Mouse (Mus musculus) embryo, embryonic 9.5 days (tissue): ENCODE results near the gene Ndufb7.

Experiments used
- DNase-seq: peaks from one replicate; pipeline ENCODE4 v3.0.0-alpha.2; 2017; ENCODE audit errors: extremely low spot score

Gene Ndufb7

DNA sequence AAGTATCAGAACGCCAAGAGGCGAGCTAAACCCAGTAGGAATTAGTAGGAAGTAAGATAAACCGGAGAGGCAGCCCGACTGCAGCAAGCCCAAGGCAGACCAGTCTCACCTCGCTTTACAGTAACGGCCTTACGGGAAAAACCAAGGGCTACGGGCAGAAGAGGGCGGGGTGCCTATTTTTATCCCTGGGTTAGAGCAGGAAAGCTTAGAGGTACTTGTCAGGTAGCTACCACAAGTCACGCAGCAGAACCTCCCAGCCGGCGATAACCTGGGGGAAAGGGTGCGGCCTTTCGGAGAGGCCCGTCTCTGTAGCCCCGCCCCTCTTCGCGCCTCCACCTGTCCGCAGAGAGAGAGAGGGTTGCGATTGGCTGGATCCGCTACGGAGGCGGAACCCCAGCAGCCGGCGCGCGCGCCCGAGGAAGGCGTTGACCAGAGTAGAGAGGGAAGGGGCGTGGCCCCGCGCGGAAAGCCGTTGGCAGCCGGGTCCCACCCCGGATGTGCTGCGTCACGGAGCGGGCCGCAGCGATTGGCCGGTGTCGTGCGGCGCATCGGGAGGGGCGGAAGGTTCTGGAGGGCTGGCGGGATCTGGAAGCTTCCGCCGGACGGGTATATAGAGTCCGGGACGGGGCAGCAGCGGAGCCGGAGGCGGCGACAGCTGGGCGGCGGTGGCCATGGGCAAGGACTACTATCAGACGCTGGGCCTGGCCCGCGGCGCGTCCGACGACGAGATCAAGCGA, 41.4 kb downstream of the Ndufb7 start, which contains the start of the genes Tecr and Dnajb1:
Gene Tecr, minus strand, starts transcription at position 311 of the 737 bp plus-strand sequence.
Gene Dnajb1, plus strand, starts transcription at position 533 of the 737 bp plus-strand sequence.
- DNase-seq, result peak; percentile 99

DNA sequence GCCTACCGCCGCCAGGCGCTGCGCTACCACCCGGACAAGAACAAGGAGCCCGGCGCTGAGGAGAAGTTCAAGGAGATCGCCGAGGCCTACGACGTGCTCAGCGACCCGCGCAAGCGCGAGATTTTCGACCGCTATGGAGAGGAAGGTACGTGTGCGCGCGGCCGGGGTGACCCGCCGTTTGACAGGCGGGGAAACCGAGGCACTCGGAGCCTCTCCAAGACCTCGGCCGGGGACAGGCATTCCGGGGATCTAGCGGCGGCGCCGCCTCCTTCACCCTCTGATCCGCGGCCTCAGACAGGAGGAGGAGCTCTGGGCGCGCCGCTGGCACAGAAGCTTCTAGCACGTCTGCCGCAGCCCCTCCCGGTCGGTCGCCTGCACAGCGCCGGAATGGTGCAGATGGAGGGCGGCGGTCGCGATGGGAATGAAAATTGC, 41.9 kb downstream of the Ndufb7 start:
- DNase-seq, result no peak

DNA sequence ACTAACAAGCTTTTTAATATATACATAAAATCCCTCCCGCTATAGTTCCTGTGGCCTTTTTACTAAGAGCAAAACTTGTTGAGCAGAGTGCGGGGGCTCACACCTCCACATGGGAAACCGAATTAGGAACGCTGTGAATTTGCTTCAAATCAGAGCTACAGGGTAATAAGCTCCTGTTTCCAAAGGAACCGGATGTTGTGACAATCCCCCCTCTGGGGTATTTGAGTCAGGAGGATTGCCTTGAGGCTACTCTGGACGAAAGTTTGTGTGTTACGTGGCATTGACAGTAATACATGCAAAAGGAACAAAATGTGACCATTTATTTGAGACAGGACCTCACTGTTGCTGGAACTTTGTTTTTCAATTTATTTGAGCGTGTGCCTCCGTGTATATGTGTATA, 42.6 kb downstream of the Ndufb7 start:
- no peak for DNase-seq

DNA sequence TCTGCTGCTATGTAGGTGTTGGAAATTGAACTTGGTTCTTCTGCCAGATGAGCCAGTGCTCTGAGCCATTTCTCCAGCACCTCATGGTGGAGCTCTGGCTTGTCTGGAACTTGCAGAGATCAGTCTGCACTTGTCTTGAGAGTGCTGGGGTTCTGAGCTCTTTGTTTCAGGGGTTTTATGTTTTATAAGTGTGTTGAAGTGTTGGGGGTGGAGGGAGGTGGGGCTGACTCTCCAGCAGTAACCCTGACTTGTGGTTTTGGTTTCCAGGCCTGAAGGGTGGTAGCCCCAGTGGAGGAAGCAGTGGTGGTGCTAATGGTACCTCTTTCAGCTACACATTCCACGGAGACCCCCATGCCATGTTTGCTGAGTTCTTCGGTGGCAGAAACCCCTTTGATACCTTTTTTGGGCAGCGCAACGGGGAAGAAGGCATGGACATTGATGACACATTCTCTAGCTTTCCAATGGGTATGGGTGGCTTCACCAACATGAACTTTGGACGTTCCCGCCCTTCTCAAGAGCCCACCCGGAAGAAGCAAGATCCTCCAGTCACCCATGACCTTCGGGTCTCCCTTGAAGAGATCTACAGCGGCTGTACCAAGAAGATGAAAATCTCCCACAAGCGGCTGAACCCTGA, 43.2 kb downstream of the Ndufb7 start:
- DNase-seq, result no peak

DNA sequence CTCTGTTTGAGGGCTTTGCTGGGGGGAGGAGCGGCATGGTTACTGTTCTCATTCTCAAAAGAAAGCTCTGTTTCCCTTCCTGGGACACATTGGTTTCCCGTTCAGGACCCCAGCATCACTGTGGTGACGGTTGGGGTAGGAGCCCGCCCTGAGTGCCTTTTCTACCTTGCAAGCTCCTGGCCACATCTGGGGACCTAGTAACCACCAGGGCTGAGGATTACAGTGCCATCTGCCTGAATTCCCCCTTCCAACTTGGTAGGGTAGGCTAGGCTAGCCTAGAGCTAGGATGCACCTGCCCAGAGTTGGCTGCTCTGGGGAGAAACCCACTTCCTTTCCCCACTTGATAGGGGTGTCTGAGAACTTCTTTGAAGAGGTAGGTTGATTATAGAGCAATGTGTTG, 45.5 kb downstream of the Ndufb7 start:
- DNase-seq, result no peak

DNA sequence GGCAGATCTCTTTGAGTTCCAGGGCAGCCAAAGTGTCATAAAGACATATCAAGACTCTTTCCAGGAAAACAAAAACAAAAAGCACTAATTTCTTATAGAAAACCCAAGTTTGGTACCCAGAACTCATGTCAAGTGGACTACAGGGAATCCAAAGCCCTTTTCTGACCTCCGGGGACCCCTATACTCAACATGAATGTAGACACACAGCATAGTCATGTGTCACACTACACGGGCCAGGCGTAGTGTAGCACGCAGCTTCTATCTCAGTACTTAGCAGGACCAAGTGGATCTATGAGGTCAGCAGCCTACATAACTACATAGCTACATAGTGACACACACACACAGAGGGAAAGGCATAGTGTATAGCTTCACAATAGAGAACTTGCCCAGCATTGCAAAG, 47.2 kb downstream of the Ndufb7 start:
- no peak for DNase-seq

DNA sequence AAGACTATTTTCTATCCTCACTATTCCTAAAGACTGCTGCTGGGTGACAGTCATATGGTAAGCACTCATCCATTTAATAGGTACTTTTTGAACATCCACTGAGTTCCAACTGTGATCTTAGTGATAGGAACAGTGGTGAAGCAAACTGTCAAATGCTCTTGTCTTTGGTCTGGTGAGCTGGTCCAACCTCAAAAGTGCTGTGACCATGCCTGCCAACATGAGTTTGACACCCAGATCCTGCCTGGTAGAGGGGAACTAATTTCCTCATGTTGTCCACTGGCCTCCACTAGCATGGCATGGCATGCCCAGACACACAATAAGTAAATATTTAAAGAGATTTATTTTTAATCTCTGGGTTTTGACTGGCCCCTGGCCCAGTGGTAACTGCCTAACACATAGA, 50.2 kb downstream of the Ndufb7 start:
- no peak for DNase-seq

DNA sequence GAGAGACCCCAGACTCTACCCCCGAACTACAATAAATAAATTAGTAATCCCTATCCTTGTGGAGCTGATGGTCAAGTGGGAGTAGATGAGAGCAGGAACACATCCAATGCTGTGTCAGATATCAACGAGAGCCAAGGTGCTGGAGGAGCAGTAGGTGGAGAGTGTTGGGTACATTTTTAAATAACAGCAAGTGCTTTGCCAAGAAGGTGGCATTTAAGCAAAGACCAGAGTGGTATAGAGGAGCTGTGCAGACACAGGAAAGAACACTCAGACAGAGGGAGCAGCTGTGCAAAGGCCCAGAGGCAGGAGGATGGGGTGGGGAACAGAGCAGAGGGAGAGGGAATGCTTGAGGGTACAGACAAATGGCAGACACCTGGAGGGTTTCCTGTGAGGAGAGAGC, 50.6 kb downstream of the Ndufb7 start:
- DNase-seq, result no peak

DNA sequence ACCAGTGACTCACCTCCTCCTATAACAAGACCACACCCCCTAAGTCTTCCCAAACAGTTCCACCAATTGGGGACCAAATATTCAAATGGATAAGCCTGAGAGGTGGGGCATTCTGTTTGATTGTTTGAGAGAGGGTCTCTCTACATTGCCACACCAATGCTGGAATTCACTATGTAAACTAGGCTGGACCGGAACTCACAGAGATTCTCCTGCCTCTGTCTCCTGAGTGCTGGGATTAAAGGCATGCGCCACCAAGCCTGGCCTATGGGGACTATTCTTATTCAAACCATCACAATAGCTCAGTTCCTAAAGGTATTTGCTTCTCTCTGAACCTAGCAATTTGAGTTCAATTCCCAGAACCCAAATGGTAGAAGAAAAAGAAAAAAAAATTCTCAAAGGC, 52.1 kb downstream of the Ndufb7 start:
- DNase-seq, result no peak

DNA sequence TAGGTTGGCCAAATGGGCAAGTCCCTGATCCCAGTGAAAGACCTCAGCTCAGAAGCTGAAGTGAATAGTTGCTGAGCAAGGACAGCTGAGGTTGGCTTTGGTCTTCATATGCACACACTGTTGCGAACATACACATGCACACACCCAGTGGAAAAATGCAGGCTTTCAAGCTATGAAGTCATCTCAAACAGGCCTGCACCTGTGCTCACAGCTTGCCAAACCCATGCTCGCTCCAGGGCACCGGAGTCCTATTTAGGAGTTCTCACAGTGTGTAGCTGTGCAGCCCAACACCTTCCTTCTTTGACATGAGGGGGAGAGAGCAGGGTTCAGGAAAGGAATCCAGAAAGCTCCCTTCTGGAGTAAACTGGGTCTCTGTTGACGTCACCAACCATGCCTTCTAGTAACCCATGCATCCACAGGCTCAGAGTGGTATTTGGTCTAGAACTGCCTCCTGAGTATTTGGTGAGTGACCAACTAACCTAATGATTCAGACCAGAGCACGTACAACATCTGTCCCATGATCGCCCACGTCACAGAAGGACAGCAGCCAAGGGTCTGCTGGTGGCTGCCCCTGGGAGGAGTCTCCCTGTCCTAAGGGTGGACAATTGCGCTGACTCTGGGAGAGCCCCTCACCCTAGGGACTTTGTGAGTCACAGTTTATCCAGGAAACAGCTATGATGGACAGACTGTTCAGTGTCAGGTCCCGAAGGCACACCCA, 53.3 kb downstream of the Ndufb7 start:
- DNase-seq, result no peak
